Mouse (Mus musculus) neural tube, embryonic 10.5 days (tissue): ENCODE measurements around the gene Ttc16.

ENCODE experiments used
- DNase-seq: peaks from one replicate; pipeline ENCODE4 v3.0.0-alpha.2; 2017; ENCODE audit warnings: low spot score; ENCODE audit errors: extremely low spot score

Ttc16 gene

GRCm38 (mm10) chr2:32718761-32719160, 56.7 kb downstream of the Ttc16 start:
- no peak for DNase-seq

GRCm38 (mm10) chr2:32714987-32715425, 60.4 kb downstream of the Ttc16 start:
- no peak for DNase-seq

- DNase-seq = no peak
Measured at GRCm38 (mm10) chr2:32714117-32714986, 61.1 kb downstream of the Ttc16 start.

- peak; percentile 94 for DNase-seq
Measured at GRCm38 (mm10) chr2:32712934-32713817, 62.3 kb downstream of the Ttc16 start, which contains the start of gene Cdk9. Gene Cdk9, minus strand, starts transcription at chr2:32713076.

GRCm38 (mm10) chr2:32712586-32712933, 62.9 kb downstream of the Ttc16 start:
- DNase-seq = peak; percentile 97

- DNase-seq = peak; percentile 65
Measured at GRCm38 (mm10) chr2:32712108-32712551, 63.3 kb downstream of the Ttc16 start.

- no peak for DNase-seq
Measured at GRCm38 (mm10) chr2:32711301-32712056, 64.0 kb downstream of the Ttc16 start.

GRCm38 (mm10) chr2:32710425-32710824, 65.0 kb downstream of the Ttc16 start:
- no peak for DNase-seq

GRCm38 (mm10) chr2:32709521-32710137, 65.8 kb downstream of the Ttc16 start:
- DNase-seq = no peak

- peak; percentile 73 for DNase-seq
Measured at GRCm38 (mm10) chr2:32708643-32709042, 66.8 kb downstream of the Ttc16 start.
